Mouse (Mus musculus) heart, embryonic 14.5 days (tissue): ENCODE data around the gene Gm20696. TPM values are rescaled to one million over a fixed set of nuclear protein-coding genes. Genes with fewer than 3 reads are reported as not detected.

Experiments
- ATAC-seq: fragments of 200-750 bp; cut with Nextera tagmentation; 2 replicates; pipeline ENCODE4 v1.8.0; 2017; ENCODE audit warnings: low read depth, moderate TSS enrichment; ENCODE audit not compliant: insufficient number of reproducible peaks, insufficient read depth, low FRiP score
- H3K27ac ChIP-seq, 2 experiments: fragments of 200-500 bp in 1 of 2; fragments of 300-500 bp in 1 of 2; sonication (generic) in 1 of 2; replicated peaks in 1 of 2; 2 replicates each; pipeline ENCODE4 v1.5.1; 2012 to 2014; ENCODE audit warnings: low read depth in 2 of 2, low read length in 2 of 2, control low read depth in 1 of 2, mild to moderate bottlenecking in 1 of 2, mixed read lengths in 1 of 2; ENCODE audit not compliant: control insufficient read depth in 1 of 2, insufficient read depth in 1 of 2
- H3K27me3 ChIP-seq: fragments of 300-500 bp; sonication (generic); 2 replicates; pipeline ENCODE4 v1.6.1; 2014; ENCODE audit warnings: mild to moderate bottlenecking, low read length, control low read depth; ENCODE audit not compliant: control insufficient read depth, insufficient read depth
- H3K36me3 ChIP-seq: fragments of 300-500 bp; sonication (generic); 2 replicates; pipeline ENCODE4 v1.6.1; 2014; ENCODE audit warnings: mild to moderate bottlenecking, control low read depth, low read length, mixed read lengths; ENCODE audit not compliant: control insufficient read depth, insufficient read depth
- H3K4me1 ChIP-seq, 2 experiments: fragments of 200-500 bp in 1 of 2; fragments of 300-500 bp in 1 of 2; sonication (generic) in 1 of 2; 2 replicates each; pipeline ENCODE4 v1.6.1; 2012 to 2014; ENCODE audit warnings: low read length in 2 of 2, control low read depth in 1 of 2, mixed read lengths in 1 of 2; ENCODE audit not compliant: control insufficient read depth in 2 of 2, insufficient read depth in 2 of 2
- H3K4me2 ChIP-seq: fragments of 300-500 bp; sonication (generic); 2 replicates; pipeline ENCODE4 v1.6.1; 2014; ENCODE audit warnings: mild to moderate bottlenecking, low read length
- H3K4me3 ChIP-seq, 2 experiments: fragments of 200-500 bp in 1 of 2; fragments of 300-500 bp in 1 of 2; sonication (generic) in 1 of 2; 2 replicates each; pipeline ENCODE4 v1.5.1; 2012 to 2014; ENCODE audit warnings: low read length in 2 of 2, mild to moderate bottlenecking in 2 of 2, control low read depth in 1 of 2, low read depth in 1 of 2, moderate library complexity in 1 of 2; ENCODE audit not compliant: control insufficient read depth in 1 of 2, insufficient read depth in 1 of 2
- H3K9ac ChIP-seq: fragments of 300-500 bp; sonication (generic); 2 replicates; pipeline ENCODE4 v1.6.1; 2014; ENCODE audit warnings: mild to moderate bottlenecking, low read length
- H3K9me3 ChIP-seq: fragments of 300-500 bp; sonication (generic); 2 replicates; pipeline ENCODE4 v1.6.1; 2016; ENCODE audit warnings: low read length, control low read depth; ENCODE audit not compliant: control insufficient read depth
- WGBS: fragments of 180-500 bp; shearing (Covaris S2); extraction: QIAGEN DNeasy Blood & Tissue Kit; methylation state at CpG from one replicate; pipeline ENCODE4 v1.1.7; 2014; 5-methylcytosine and 5-hydroxymethylcytosine counted together
- polyA plus RNA-seq: library from polyadenylated mRNA; unstranded; fragments of >200 nt; fragmentation: Nextera tagmentation; extraction: Ambion mirVana; gene quantifications from 2 replicates; pipeline ENCODE4 v1.2.1, GENCODE M21; 2014

The Gm20696 gene
- polyA plus RNA-seq, 1 experiment from 2014 or later: 3.9 TPM

DNA sequence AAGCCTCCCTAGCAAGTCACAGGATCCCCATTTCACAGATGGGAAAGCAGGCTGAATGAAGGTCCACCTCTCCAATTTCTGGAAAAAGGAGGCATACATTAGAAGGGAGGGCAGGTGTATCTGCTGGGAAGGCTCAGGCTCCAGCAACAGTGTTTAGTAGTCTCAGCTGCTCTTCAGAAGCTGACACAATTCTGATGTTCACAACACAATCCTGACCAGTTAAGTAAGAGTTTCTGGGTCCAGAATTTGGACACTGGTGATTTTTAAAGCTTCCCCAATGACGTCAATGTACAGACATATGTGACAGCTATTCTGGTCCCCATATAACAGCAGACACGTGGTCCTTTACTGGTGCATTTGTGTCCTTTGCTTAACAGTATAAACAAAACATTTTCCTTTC is 313.2 kb downstream of the Gm20696 start:
- Histone ChIP-seq H3K9ac (no peak overlapping the region), H3K9me3 (no peaks in the 10 kb centered on the region), H3K4me3 (no peak overlapping the region), H3K27me3 (no peaks in the 10 kb centered on the region), H3K27ac (no peak overlapping the region), H3K4me2 (no peak overlapping the region), H3K4me1 (peaks cover 12 to 23% of the 10 kb centered on the region in 2 experiments), H3K36me3 (no peaks in the 10 kb centered on the region)
- no peak for ATAC-seq
- WGBS: 60% methylated on average over 2 of the region's 2 CpGs

DNA sequence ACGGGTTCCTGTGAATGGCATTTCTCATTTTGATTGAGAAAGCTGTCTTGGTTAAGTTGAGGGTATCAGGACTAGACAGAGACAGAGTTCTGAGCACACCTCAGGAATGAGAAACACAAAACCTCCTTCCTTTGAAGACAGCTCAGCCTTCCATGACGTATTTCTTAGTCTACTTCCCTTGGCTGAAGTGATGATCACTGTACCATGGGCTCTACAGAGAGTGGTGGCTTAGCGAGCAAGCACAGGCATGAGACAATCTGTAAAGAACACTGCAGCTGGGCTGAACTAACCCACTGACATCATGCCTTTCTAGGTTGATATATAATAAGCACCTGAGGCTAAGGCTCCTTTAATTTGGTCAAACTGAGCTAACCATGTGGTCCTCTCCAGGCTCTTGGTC is 316.0 kb downstream of the Gm20696 start:
- Histone ChIP-seq H3K4me1 (peaks cover 12 to 23% of the 10 kb centered on the region in 2 experiments), H3K4me2 (peak overlapping the region; percentile 31), H3K4me3 (no peak overlapping the region), H3K9ac (no peak overlapping the region), H3K27ac (peak overlapping the region; percentile 57 to 65), H3K9me3 (no peaks in the 10 kb centered on the region), H3K27me3 (no peaks in the 10 kb centered on the region), H3K36me3 (no peaks in the 10 kb centered on the region)
- WGBS: 9% methylated on average over 3 of the region's 3 CpGs
- no peak for ATAC-seq

DNA sequence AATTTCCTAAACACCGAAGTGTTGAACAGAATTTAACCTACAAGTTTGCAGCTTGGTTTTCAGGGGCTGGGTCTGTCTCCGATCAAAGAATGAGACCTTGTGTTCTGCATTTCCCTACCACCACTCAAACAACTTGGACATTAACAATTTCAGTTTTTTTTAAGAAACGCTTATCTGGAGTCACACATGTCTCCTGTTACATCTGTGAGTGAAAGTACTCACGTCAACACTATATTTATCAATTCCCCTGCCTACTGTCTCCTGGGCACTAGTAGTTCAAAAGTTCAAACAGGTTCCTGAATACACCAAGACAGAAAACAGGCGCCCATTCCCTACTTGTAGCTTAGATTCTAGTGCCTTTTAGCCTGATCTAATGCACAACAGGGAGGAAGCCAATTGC is 316.4 kb downstream of the Gm20696 start:
- 13% methylated on average over 5 of the region's 5 CpGs for WGBS

DNA sequence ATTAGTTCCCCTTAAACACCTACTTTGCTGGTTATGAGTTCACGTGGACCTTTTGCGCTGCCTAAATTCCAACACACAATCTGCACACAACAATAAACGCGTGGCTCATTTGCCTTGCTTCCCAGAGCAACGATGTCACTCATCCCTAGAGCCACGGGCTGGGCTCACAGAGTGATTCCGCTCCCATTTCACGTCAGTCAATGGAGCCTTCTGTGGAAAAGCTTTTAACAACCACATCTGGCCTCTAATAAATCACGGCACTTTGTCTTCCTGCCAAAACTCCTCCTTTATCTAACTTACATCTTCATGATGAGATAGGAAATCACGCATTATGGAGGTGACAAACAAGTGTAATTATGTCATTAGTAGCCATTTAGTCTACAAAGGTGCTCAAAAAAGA is 318.8 kb downstream of the Gm20696 start:
- H3K27me3 ChIP-seq: no peaks in the 10 kb centered on the region
- H3K9ac ChIP-seq: no peak overlapping the region
- WGBS: 80% methylated on average over 10 of the region's 10 CpGs
- H3K36me3 ChIP-seq: no peaks in the 10 kb centered on the region
- ATAC-seq: no peak
- no peak overlapping the region for H3K4me2 ChIP-seq
- peaks cover 5 to 13% of the 10 kb centered on the region in 2 experiments for H3K4me1 ChIP-seq
- no peaks in the 10 kb centered on the region for H3K9me3 ChIP-seq
- H3K4me3 ChIP-seq: no peak overlapping the region
- H3K27ac ChIP-seq: no peak overlapping the region

More for the DNA sequence above, 316.4 kb downstream of the Gm20696 start:
- Histone ChIP-seq H3K9ac (no peak overlapping the region), H3K9me3 (no peaks in the 10 kb centered on the region), H3K4me2 (peak overlapping the region; percentile 31), H3K36me3 (no peaks in the 10 kb centered on the region), H3K4me3 (no peak overlapping the region), H3K4me1 (peaks cover 10 to 20% of the 10 kb centered on the region in 2 experiments), H3K27me3 (no peaks in the 10 kb centered on the region), H3K27ac (peak overlapping the region; percentile 57 to 65)
- ATAC-seq: no peak

DNA sequence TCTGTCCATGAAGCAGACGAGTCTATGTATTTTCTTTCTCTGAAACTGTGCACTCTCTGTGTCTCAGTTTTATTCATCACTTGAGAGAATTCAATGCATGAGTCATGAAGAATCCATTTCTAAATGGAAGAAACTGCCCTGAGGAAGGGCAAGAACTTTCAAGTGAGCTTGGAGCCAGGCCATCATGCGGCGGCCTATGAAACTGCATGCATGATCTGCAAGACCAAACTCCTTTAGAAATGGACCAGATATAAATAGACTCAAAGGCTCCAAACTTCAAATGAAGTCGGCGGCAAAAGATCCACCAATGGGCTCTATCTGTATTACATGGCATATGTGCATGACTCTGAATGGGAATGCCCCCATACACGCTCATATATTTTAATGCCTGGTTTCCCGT is 321.6 kb downstream of the Gm20696 start:
- Histone ChIP-seq H3K9me3 (no peaks in the 10 kb centered on the region), H3K27me3 (no peaks in the 10 kb centered on the region), H3K36me3 (no peaks in the 10 kb centered on the region), H3K4me3 (no peak overlapping the region), H3K9ac (no peak overlapping the region), H3K27ac (no peak overlapping the region), H3K4me1 (peaks cover 2 to 4% of the 10 kb centered on the region in 2 experiments), H3K4me2 (no peak overlapping the region)
- WGBS: 92% methylated on average over 7 of the region's 7 CpGs
- ATAC-seq: no peak

DNA sequence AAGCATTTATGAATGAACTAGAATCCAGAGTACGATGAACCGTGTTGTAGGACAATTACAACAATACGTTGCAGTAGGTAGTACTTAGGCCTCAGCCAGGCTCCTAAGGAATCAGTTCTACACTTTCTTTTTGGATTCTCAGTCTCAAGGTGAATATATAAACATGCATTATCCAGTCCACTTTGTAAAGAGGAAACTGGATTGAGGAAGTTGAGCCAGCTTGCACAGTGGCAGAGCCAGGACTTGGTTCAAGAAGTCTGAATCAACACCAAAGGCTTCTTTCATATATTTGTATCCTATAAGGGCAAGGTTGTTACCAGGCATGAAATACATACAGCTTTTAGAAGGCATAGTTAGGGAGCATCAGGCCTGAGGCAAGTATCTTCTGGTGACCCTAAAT is 322.2 kb downstream of the Gm20696 start:
- Histone ChIP-seq H3K27ac (no peak overlapping the region), H3K4me3 (no peak overlapping the region), H3K4me1 (peaks cover 0 to 2% of the 10 kb centered on the region in 2 experiments; a peak in 1 of 4 replicates), H3K27me3 (no peaks in the 10 kb centered on the region), H3K9ac (no peak overlapping the region), H3K36me3 (no peaks in the 10 kb centered on the region), H3K9me3 (no peaks in the 10 kb centered on the region), H3K4me2 (no peak overlapping the region)
- 89% methylated on average over 3 of the region's 3 CpGs for WGBS
- no peak for ATAC-seq

DNA sequence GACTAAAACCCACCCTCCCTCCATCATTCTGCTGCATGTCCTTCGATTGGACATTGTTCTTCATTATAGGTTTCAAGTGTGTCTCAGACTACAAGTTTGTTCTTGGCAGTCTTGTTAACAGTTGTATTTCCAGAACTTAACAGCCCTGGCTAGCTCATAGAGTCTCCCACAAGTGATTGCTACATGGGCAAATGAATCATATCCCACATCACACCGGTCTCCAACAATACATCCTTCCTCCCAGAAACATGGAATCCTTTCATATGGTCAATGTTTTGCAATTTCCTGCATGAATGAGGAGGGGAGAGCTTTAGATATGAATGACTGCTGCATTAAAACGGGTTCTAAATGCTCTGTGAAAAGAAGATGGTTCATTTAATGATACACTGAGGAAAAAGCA is 322.8 kb downstream of the Gm20696 start:
- Histone ChIP-seq H3K27me3 (no peaks in the 10 kb centered on the region), H3K4me3 (no peak overlapping the region), H3K36me3 (no peaks in the 10 kb centered on the region), H3K9me3 (no peaks in the 10 kb centered on the region), H3K27ac (no peak overlapping the region), H3K9ac (no peak overlapping the region), H3K4me2 (no peak overlapping the region), H3K4me1 (peaks cover 0 to 5% of the 10 kb centered on the region in 2 experiments; a peak in 2 of 4 replicates)
- no peak for ATAC-seq
- 88% methylated on average over 3 of the region's 3 CpGs for WGBS

DNA sequence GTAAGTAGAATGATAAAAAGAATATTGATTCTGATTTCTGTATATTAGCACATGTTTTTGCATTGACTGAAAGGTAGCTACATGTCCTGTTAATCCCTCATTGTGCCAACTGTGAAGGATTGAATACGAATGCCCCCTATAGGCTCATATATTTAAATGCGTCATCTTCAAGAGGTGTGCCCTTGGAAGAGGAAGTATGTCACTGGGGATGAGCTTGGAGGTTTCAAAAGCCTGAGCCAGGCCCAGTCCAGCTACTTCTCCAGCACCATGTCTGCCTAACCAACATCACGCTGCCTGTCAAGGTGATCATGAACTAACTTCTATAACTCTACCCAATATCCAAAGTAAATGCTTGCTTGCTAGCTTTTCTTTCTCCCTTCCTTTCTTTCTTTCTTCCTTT is 324.2 kb downstream of the Gm20696 start:
- H3K36me3 ChIP-seq: no peaks in the 10 kb centered on the region
- ATAC-seq: no peak
- no peaks in the 10 kb centered on the region for H3K27me3 ChIP-seq
- H3K9ac ChIP-seq: no peak overlapping the region
- 95% methylated on average over 3 of the region's 3 CpGs for WGBS
- no peaks in the 10 kb centered on the region for H3K9me3 ChIP-seq
- no peak overlapping the region for H3K4me3 ChIP-seq
- no peak overlapping the region for H3K4me2 ChIP-seq
- H3K27ac ChIP-seq: no peak overlapping the region
- H3K4me1 ChIP-seq: peaks cover 4 to 5% of the 10 kb centered on the region in 2 experiments; a peak in 3 of 4 replicates
